Mouse (Mus musculus) limb, embryonic 14.5 days (tissue): ENCODE data around the gene Cfp. TPM values are rescaled to one million over a fixed set of nuclear protein-coding genes. Genes with fewer than 3 reads are reported as not detected.

Experiments used
- ATAC-seq: fragments of 200-750 bp; cut with Nextera tagmentation; 2 replicates; pipeline ENCODE4 v1.8.0; 2017; ENCODE audit warnings: low read depth, moderate number of reproducible peaks, moderate TSS enrichment; ENCODE audit not compliant: low FRiP score
- DNase-seq: peaks from one replicate; pipeline ENCODE4 v3.0.0-alpha.2; 2015; ENCODE audit warnings: low spot score
- H3K27ac ChIP-seq: fragments of 300-500 bp; sonication (generic); replicated peaks from 2 replicates; pipeline ENCODE4 v1.5.1; 2014; ENCODE audit warnings: low read depth, mild to moderate bottlenecking, low read length, moderate library complexity, mixed read lengths
- H3K27me3 ChIP-seq: fragments of 300-500 bp; sonication (generic); 2 replicates; pipeline ENCODE4 v1.6.1; 2014; ENCODE audit warnings: low read length, mixed read lengths; ENCODE audit not compliant: control insufficient read depth, insufficient read depth
- H3K36me3 ChIP-seq: fragments of 300-500 bp; sonication (generic); 2 replicates; pipeline ENCODE4 v1.6.1; 2014; ENCODE audit warnings: mild to moderate bottlenecking, low read length, moderate library complexity, mixed read lengths; ENCODE audit not compliant: control insufficient read depth, insufficient read depth
- H3K4me1 ChIP-seq: fragments of 300-500 bp; sonication (generic); 2 replicates; pipeline ENCODE4 v1.6.1; 2014; ENCODE audit warnings: antibody characterized with exemption, low read length, mixed read lengths; ENCODE audit not compliant: control insufficient read depth, insufficient read depth
- H3K4me2 ChIP-seq: fragments of 300-500 bp; sonication (generic); replicated peaks from 2 replicates; pipeline ENCODE4 v1.6.1; 2014; ENCODE audit warnings: low read depth, mild to moderate bottlenecking, low read length, moderate library complexity; ENCODE audit not compliant: severe bottlenecking
- H3K4me3 ChIP-seq: fragments of 300-500 bp; sonication (generic); replicated peaks from 2 replicates; pipeline ENCODE4 v1.5.1; 2014; ENCODE audit warnings: low read length
- H3K9ac ChIP-seq: fragments of 300-500 bp; sonication (generic); 2 replicates; pipeline ENCODE4 v1.6.1; 2014; ENCODE audit warnings: mild to moderate bottlenecking, low read depth, low read length, moderate library complexity; ENCODE audit not compliant: severe bottlenecking
- H3K9me3 ChIP-seq: fragments of 300-500 bp; sonication (generic); 2 replicates; pipeline ENCODE4 v1.6.1; 2016; ENCODE audit warnings: low read length; ENCODE audit not compliant: control insufficient read depth
- POLR2A ChIP-seq: fragments of 200-500 bp; IDR thresholded peaks from 2 replicates; pipeline ENCODE4 v1.8.0; 2012; ENCODE audit warnings: inconsistent platforms, mild to moderate bottlenecking, moderate library complexity, borderline replicate concordance; ENCODE audit not compliant: insufficient read depth, insufficient read length; ENCODE audit errors: extremely low read depth
- WGBS: fragments of 180-500 bp; shearing (Covaris S2); extraction: QIAGEN DNeasy Blood & Tissue Kit; methylation state at CpG from one replicate; pipeline ENCODE4 v1.1.7; 2014; 5-methylcytosine and 5-hydroxymethylcytosine counted together
- polyA plus RNA-seq, 2 experiments: library from polyadenylated mRNA; depleted of rRNA in 1 of 2; stranded (reverse) in 1 of 2; unstranded in 1 of 2; fragments of >200 nt; fragmentation: Nextera tagmentation in 1 of 2; extraction: Ambion mirVana in 1 of 2; gene quantifications; 2 replicates each; pipeline versions ENCODE4 v1.2.1 to v1.2.3; 2012 to 2014

Gene Cfp
- polyA plus RNA-seq, 2 experiments: 6.6 to 20.1 TPM

- H3K9ac ChIP-seq: no peak overlapping the region
- peaks cover 16% of the 10 kb centered on the region for H3K36me3 ChIP-seq
- H3K4me3 ChIP-seq: no peak overlapping the region
- no peak for DNase-seq
- H3K9me3 ChIP-seq: no peaks in the 10 kb centered on the region
- no peak for ATAC-seq
- H3K27ac ChIP-seq: no peak overlapping the region
- H3K4me1 ChIP-seq: no peaks in the 10 kb centered on the region
- H3K27me3 ChIP-seq: no peaks in the 10 kb centered on the region
- H3K4me2 ChIP-seq: no peak overlapping the region
- no peak for TF ChIP-seq POLR2A
- WGBS: 67% methylated on average over 1 of the region's 1 CpGs
Measured at GRCm38 (mm10) chrX:20931963-20932362, 608 bp upstream of the Cfp start.

DNA sequence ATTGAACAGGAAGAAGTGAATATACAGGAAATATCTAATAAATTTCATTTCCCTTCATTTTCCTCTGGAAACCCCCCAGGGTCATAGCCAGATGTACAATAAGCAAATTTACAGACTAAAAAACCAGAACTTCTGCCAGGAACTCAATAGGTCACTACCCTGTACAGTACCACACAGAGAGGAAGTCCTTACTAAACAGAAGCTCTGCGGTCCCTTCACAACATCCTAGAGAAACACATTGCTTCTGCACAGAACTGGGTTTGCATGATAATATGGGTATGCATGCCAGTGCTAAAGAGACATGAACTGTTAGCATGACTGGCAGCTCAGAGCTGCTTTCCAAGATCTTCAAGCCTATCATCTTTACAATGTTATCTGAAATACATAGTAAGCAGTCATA lies 1.5 kb downstream of the Cfp start:
- H3K27ac ChIP-seq: no peak overlapping the region
- no peak overlapping the region for H3K4me2 ChIP-seq
- H3K9me3 ChIP-seq: no peaks in the 10 kb centered on the region
- no peak for TF ChIP-seq POLR2A
- no peaks in the 10 kb centered on the region for H3K27me3 ChIP-seq
- H3K9ac ChIP-seq: no peak overlapping the region
- ATAC-seq (no peak), DNase-seq (no peak)
- H3K4me3 ChIP-seq: no peak overlapping the region
- peaks cover 2% of the 10 kb centered on the region; the same call in 1 of the 2 replicates for H3K36me3 ChIP-seq
- 89% methylated on average over 1 of the region's 1 CpGs for WGBS
- H3K4me1 ChIP-seq: no peaks in the 10 kb centered on the region

GRCm38 (mm10) chrX:20924976-20925375 lies 6.4 kb downstream of the Cfp start:
- H3K4me3 ChIP-seq: no peak overlapping the region

GRCm38 (mm10) chrX:20923506-20923905 lies 7.8 kb downstream of the Cfp start:
- TF ChIP-seq POLR2A: no peak
- Histone ChIP-seq H3K27ac (no peak overlapping the region), H3K36me3 (no peaks in the 10 kb centered on the region; the same call in 1 of the 2 replicates), H3K4me3 (no peak overlapping the region), H3K9ac (no peak overlapping the region), H3K27me3 (no peaks in the 10 kb centered on the region; the same call in 1 of the 2 replicates), H3K9me3 (no peaks in the 10 kb centered on the region), H3K4me2 (no peak overlapping the region), H3K4me1 (no peaks in the 10 kb centered on the region)
- DNase-seq: no peak
- no peak for ATAC-seq
- 83% methylated on average over 1 of the region's 1 CpGs for WGBS

More at GRCm38 (mm10) chrX:20924976-20925375, 6.4 kb downstream of the Cfp start:
- Histone ChIP-seq H3K36me3 (no peaks in the 10 kb centered on the region; the same call in 1 of the 2 replicates), H3K27me3 (no peaks in the 10 kb centered on the region; the same call in 1 of the 2 replicates), H3K4me1 (no peaks in the 10 kb centered on the region), H3K4me2 (no peak overlapping the region), H3K27ac (no peak overlapping the region), H3K9ac (no peak overlapping the region), H3K9me3 (no peaks in the 10 kb centered on the region)
- DNase-seq (no peak), ATAC-seq (no peak)
- TF ChIP-seq POLR2A: no peak

DNA sequence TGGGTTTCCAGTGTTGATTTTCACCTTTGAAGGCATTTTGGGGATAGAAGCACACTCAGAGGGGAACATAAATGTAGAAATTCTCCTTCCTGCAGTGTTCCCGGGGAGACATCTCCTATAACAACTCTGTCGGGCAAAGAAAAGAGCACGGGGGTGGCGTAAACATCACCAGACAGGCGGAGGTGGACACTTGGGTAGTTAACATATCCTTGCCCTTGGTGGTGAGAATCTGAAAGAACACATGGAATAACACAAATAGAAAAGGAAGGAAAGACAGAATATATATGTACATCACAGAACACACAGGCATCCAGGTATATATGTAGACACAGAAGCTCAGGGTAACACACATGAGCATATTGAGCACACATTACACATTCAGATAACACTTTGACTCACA lies 10.0 kb downstream of the Cfp start:
- no peak for ATAC-seq
- Histone ChIP-seq H3K4me1 (no peaks in the 10 kb centered on the region), H3K9me3 (no peaks in the 10 kb centered on the region), H3K9ac (no peak overlapping the region), H3K4me2 (peak overlapping the region; percentile 64; the same call in 1 of the 2 replicates), H3K4me3 (no peak overlapping the region), H3K27me3 (no peaks in the 10 kb centered on the region; the same call in 1 of the 2 replicates), H3K36me3 (no peaks in the 10 kb centered on the region; the same call in 1 of the 2 replicates), H3K27ac (no peak overlapping the region)
- 39% methylated on average over 5 of the region's 5 CpGs for WGBS
- DNase-seq: no peak
- TF ChIP-seq POLR2A: no peak
